Mouse (Mus musculus): ENCODE data around the gene Gm49405.

DNA sequence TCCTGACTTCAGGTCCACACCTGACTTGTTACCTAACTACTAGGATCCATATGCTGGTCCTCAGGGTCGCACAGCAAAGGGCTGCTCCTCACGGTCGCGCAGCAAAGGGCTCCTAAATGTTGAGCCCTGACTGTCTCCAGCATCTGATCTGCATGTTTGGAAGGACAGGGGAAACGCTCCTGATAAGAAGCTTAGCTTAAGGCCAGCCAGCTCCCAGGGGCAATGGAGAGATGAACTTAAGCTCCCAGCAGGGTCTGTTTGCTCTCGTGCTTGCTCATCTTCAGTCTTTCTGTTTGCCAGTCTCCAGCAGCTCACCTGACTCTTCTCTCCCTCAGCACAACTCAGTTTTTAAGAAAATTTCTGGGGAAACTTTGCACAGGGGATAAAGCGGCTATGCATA is 32.2 kb downstream of the Gm49405 start:
- TF ChIP-seq CTCF (IDR thresholded peaks at IDR 0.05; ENCODE audit: borderline replicate concordance, extremely low read depth, insufficient read depth, insufficient read length): no peak
- TF ChIP-seq POLR2A (IDR thresholded peaks at IDR 0.05; ENCODE audit: borderline replicate concordance, extremely low read depth, insufficient read depth, insufficient read length, poor library complexity, severe bottlenecking): no peak
